Mouse (Mus musculus) kidney, postnatal 0 days (tissue): ENCODE measurements at regions not wholly inside any gene's neighbourhood (a gene's known extent, or its start where the extent isn't known, plus 50 kb on each side); places are given as distances from the start of the nearest gene placed in this dataset.

ENCODE experiments used
- ATAC-seq: fragments of 200-750 bp; cut with Nextera tagmentation; replicated peaks from 2 replicates; pipeline ENCODE4 v1.8.0; 2017; ENCODE audit warnings: low read depth, moderate number of reproducible peaks, moderate TSS enrichment, moderate library complexity; ENCODE audit not compliant: low FRiP score
- DNase-seq: peaks from one replicate; pipeline ENCODE4 v3.0.0-alpha.2; 2016; ENCODE audit warnings: low spot score
- H3K27ac ChIP-seq: fragments of 300-500 bp; sonication (generic); 2 replicates; pipeline ENCODE4 v1.5.1; 2014; ENCODE audit warnings: mild to moderate bottlenecking
- H3K27me3 ChIP-seq: fragments of 300-500 bp; sonication (generic); 2 replicates; pipeline ENCODE4 v1.6.1; 2014; ENCODE audit warnings: low read length, mixed read lengths; ENCODE audit not compliant: insufficient read depth
- H3K36me3 ChIP-seq: fragments of 300-500 bp; sonication (generic); 2 replicates; pipeline ENCODE4 v1.6.1; 2014; ENCODE audit warnings: low read length, mixed read lengths; ENCODE audit not compliant: insufficient read depth
- H3K4me1 ChIP-seq: fragments of 300-500 bp; sonication (generic); replicated peaks from 2 replicates; pipeline ENCODE4 v1.6.1; 2014; ENCODE audit warnings: antibody characterized with exemption, low read length, mixed read lengths; ENCODE audit not compliant: insufficient read depth
- H3K4me2 ChIP-seq: fragments of 300-500 bp; sonication (generic); 2 replicates; pipeline ENCODE4 v1.6.1; 2014; ENCODE audit warnings: mild to moderate bottlenecking, low read length, moderate library complexity, mixed read lengths
- H3K4me3 ChIP-seq: fragments of 300-500 bp; sonication (generic); replicated peaks from 2 replicates; pipeline ENCODE4 v1.5.1; 2014; ENCODE audit warnings: low read depth, low read length
- H3K9ac ChIP-seq: fragments of 300-500 bp; sonication (generic); 2 replicates; pipeline ENCODE4 v1.6.1; 2014; ENCODE audit warnings: low read depth, low read length
- H3K9me3 ChIP-seq: fragments of 300-500 bp; sonication (generic); replicated peaks from 2 replicates; pipeline ENCODE4 v1.6.1; 2016; ENCODE audit warnings: low read length, inconsistent platforms, mixed read lengths
- CTCF ChIP-seq: IDR thresholded peaks from 2 replicates; pipeline ENCODE4 v1.5.1; 2016; ENCODE audit warnings: antibody characterized with exemption, low read depth, mild to moderate bottlenecking, moderate library complexity
- WGBS: fragments of 180-500 bp; shearing (Covaris S2); extraction: QIAGEN DNeasy Blood & Tissue Kit; methylation state at CpG from one replicate; pipeline ENCODE4 v1.1.7; 2014; 5-methylcytosine and 5-hydroxymethylcytosine counted together

DNA sequence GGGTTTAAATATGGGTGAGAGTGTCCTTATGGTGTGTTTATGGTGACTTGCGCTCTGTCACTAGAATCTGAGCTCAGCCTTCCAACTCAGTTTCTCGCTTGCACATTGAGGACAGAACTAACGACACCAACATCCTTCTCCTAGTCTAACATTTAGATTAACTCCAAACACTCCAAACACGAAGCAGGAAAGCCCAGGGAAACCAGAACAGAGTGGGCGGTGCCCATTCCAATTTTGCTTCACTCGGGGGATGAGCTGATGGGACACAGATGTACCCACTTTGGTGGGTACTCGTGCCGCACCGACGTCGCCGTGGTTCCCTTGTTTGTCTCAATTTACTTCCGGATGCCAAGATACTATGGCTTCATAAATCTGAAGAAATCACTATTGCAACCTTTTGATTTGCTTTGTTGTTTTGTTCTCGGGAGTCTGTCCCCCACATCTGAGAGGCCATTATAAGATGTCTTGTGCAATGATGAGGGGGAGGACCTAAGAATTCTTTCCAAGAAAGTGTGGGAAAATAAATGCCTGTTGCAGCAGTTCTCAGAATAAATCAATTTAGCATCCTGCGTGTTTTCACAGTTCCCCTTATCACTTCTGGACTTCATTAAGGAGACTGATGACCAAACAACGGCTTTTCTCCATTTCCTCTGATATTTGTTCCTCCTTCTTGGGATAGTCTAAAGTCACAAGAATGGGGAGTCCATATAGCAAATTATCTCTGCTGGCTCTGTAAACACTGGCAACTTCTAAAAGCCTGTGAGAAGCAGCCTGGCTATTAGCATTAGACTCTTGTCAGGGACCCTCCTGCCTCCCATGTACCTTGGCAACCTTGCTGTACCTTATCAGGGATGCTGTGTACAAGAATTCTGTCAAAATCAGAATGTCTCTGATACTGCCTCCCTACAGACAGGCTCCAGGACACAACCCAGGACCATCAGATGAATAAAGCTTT is 96.2 kb upstream of the Klf9 start:
- H3K27ac ChIP-seq, result no peak overlapping the region; the same call in 1 of the 2 replicates
- WGBS, result 58% methylated on average over 16 of the region's 16 CpGs
- peaks cover 6% of the 10 kb centered on the region; the same call in 1 of the 2 replicates for H3K4me1 ChIP-seq
- ATAC-seq (no peak), DNase-seq (peak; percentile 78)
- no peaks in the 10 kb centered on the region for H3K36me3 ChIP-seq
- no peak overlapping the region for H3K9ac ChIP-seq
- H3K27me3 ChIP-seq, result no peaks in the 10 kb centered on the region
- no peak overlapping the region for H3K4me2 ChIP-seq
- no peaks in the 10 kb centered on the region for H3K9me3 ChIP-seq
- no peak for TF ChIP-seq CTCF
- H3K4me3 ChIP-seq, result no peak overlapping the region

DNA sequence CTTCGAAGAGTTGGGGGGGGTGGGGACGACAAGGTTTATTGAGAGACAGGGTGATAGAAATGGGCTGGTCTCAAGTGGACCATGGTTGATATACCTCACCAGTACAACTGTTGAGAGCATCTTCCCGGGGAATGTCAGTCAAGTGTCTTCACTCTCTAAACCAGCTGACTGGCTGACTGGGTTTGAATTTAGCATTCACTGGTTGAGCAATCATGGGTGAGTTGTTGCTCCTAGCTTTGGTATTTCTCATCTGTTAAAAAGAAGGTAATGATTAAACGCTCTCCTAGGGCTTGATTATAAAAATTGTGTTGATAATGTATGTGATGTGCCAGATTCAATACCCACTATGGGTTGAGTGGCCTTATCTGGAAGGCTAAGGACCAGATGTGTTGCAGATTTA is 89.6 kb upstream of the Klf9 start:
- WGBS, result 87% methylated on average over 4 of the region's 4 CpGs
- ATAC-seq (no peak), DNase-seq (no peak)
- no peak overlapping the region for H3K4me2 ChIP-seq
- no peak overlapping the region for H3K9ac ChIP-seq
- H3K4me3 ChIP-seq, result no peak overlapping the region
- no peaks in the 10 kb centered on the region for H3K9me3 ChIP-seq
- H3K27ac ChIP-seq, result no peak overlapping the region
- no peaks in the 10 kb centered on the region for H3K36me3 ChIP-seq
- 0 out of 2 replicates have a peak, but pooled peaks cover 7% of the 10 kb centered on the region for H3K4me1 ChIP-seq
- TF ChIP-seq CTCF, result no peak
- H3K27me3 ChIP-seq, result no peaks in the 10 kb centered on the region

DNA sequence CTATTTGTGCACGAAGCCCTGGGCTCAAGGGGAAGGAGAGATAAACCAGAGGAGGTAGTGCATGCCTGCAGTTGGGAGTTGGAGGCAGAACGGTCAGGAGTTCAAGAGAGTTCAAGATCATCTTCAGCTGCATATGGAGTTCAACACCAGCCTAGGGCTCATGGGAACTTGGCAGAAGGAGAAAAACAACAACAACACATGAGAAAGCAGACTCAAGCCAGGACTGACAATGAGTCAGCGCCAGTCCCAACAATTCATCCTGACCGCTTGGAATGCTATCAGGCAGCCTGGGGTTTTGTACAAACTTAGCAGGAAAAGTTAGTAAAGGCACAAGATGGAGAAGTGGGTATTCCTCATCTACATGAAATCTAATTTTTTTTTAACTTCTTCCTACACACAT is 86.6 kb upstream of the Klf9 start:
- H3K36me3 ChIP-seq, result no peaks in the 10 kb centered on the region
- no peaks in the 10 kb centered on the region for H3K27me3 ChIP-seq
- peaks cover 16% of the 10 kb centered on the region for H3K4me1 ChIP-seq
- no peak for ATAC-seq
- H3K9me3 ChIP-seq, result no peaks in the 10 kb centered on the region
- H3K4me2 ChIP-seq, result no peak overlapping the region
- no peak for DNase-seq
- no peak for TF ChIP-seq CTCF
- no peak overlapping the region for H3K9ac ChIP-seq
- no peak overlapping the region for H3K4me3 ChIP-seq
- no peak overlapping the region for H3K27ac ChIP-seq
- 72% methylated on average over 4 of the region's 4 CpGs for WGBS

DNA sequence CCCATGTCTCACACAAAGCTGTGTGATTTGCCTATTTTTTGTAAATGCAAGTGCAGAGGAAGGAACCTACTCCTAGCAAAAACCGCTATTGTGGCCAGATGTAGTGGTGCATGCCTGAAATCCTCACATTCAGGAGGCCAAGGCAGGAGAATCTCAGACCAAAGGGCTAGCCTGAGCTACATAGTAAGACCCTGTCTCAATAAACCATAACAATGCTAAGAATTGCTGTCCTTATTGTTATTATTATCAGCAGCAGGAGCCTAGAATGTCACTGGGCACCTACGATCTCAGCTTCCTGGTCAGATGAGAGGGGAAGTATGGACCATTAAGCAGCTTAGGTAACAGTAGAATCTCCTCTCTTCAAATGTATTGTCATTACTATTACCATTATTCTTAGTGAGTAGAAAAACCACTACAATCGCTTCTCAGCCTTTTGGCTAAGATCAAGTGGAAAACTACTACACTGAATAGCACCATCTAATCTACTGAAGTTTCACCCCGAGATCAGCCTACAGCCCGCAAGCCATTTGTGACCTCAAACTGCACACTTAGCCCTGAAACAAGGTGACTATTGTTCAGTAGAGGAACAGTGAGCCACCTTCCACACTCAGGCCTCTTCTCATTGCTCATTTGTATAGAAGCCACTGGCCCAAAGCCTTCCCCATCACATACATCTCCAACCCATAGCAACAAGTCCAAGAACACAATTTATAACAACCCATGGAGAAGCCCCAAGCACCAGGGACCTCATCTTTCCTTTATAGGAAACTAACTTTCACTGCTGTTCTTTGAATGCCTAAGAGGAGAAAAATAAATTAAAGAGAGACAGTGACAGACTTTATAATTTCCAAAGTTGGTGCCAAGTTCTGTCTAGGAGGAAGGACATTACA is 84.9 kb upstream of the Klf9 start:
- peaks cover 16% of the 10 kb centered on the region for H3K4me1 ChIP-seq
- H3K36me3 ChIP-seq, result no peaks in the 10 kb centered on the region
- H3K9me3 ChIP-seq, result no peaks in the 10 kb centered on the region
- ATAC-seq, result peak; percentile 14; the same call in 1 of the 2 replicates
- peak; percentile 85 for DNase-seq
- 69% methylated on average over 5 of the region's 5 CpGs for WGBS
- H3K9ac ChIP-seq, result no peak overlapping the region
- H3K4me3 ChIP-seq, result no peak overlapping the region
- H3K27me3 ChIP-seq, result no peaks in the 10 kb centered on the region
- no peak for TF ChIP-seq CTCF
- H3K27ac ChIP-seq, result peak overlapping the region; percentile 90
- H3K4me2 ChIP-seq, result peak overlapping the region; percentile 51

DNA sequence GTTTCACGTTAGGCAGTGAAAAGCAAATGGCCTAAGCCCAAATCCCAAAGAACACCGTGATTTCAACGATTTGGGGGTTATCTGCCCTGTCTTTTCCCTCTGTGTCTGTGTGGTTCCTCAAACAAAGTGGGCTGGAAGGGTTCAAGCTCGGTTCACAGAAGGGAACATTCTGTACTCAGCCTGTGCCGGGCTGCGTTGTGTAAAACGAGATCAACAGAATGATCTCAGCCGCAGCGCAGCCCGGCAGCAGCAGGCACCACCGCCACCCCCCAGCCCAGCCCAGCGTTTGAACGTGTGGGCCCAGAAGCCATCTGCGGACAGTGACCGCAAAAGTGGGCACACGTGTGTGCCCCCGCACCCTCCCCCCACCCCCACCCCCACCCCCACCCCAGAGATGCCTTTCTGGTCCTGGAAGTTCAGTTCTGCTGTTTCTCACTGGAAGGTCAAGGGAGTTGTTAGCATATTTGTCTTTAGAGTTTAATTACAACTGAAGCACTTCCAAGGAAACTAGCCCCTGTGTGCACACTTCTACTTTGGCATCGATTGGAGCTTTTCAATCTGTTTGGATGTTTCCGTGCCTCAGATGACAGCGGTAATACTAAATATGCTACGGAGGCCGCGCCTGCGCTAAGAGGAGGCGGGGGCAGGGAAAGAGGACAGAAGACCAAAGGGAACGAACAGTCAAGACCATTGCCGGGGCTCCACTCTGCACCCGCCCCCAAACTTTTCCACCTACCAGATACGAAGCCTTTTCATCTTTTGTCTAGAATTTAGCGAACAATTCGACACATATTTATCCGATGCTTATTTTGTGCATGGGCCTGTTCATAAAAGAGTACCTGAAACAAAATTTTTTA is 83.9 kb upstream of the Klf9 start:
- DNase-seq, result peak; percentile 93
- peak overlapping the region; percentile 41; the same call in 1 of the 2 replicates for H3K9ac ChIP-seq
- H3K9me3 ChIP-seq, result no peaks in the 10 kb centered on the region
- no peak for TF ChIP-seq CTCF
- H3K4me3 ChIP-seq, result peak overlapping the region; percentile 11
- H3K4me2 ChIP-seq, result peak overlapping the region; percentile 51
- no peaks in the 10 kb centered on the region for H3K27me3 ChIP-seq
- peak; percentile 91 for ATAC-seq
- 3% methylated on average over 32 of the region's 32 CpGs for WGBS
- peak overlapping the region; percentile 90 for H3K27ac ChIP-seq
- H3K36me3 ChIP-seq, result no peaks in the 10 kb centered on the region
- H3K4me1 ChIP-seq, result peaks cover 16% of the 10 kb centered on the region
